Mouse (Mus musculus): ENCODE data around the gene Hapln4. TPM values are rescaled to one million over a fixed set of nuclear protein-coding genes. Genes with fewer than 3 reads are reported as not detected.

Hapln4 gene
- polyA plus RNA-seq (2015; fragmentation: Nextera tagmentation; extraction: Ambion mirVana), result 0.02 TPM in 1 of 2 replicates, not detected in the other

DNA sequence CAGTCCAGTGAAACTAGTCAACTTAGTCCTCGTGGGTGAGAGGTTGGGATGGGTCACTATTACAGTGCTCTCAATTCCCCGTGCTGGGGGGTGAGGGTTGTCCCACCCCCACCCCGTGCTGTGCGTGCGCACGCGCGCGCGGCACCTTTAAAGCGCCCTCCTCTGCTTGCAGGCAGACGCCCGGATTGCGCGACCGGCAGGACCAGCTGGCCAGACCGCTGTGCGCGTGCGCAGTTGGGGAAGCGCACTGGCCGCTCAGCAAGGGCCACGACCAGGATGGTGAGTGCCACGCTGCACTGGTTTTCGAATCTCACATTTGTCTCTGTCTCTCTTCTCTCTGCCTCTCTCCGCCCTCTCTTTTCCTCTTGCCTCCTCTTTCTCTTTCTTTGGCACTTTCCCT, at the start of gene Hapln4:
Gene Hapln4 (plus strand): TSS at position 173 of the 400 bp plus-strand sequence.
- Histone ChIP-seq H3K4me3 (ENCODE audit: low read depth, low read length) (peak within 1 kb of the TSS; percentile 41), H3K9me3 (ENCODE audit: low read length) (no peaks in the 10 kb centered on the region), H3K4me1 (ENCODE audit: insufficient read depth) (peaks cover 20% of the 10 kb centered on the region), H3K27me3 (ENCODE audit: insufficient read depth, low read length) (peaks cover 66% of the 10 kb centered on the region), H3K27ac (ENCODE audit: low read depth) (no peak within 1 kb of the TSS), H3K36me3 (replicated peaks; ENCODE audit: insufficient read depth, low read length) (no peaks in the 10 kb centered on the region), H3K4me2 (ENCODE audit: low read depth, low read length) (peak within 1 kb of the TSS; percentile 68), H3K9ac (replicated peaks) (no peak within 1 kb of the TSS; the same call in 1 of the 2 replicates)
- peak; percentile 72 for DNase-seq
- ATAC-seq, result peak; percentile 53
- TF ChIP-seq EP300 (IDR thresholded peaks at IDR 0.05; ENCODE audit: low read depth) (no peak), CTCF (IDR thresholded peaks at IDR 0.05; ENCODE audit: low read depth) (no peak)
- 3% methylated on average over 26 of the region's 26 CpGs for WGBS (ENCODE audit: insufficient replicate concordance)

DNA sequence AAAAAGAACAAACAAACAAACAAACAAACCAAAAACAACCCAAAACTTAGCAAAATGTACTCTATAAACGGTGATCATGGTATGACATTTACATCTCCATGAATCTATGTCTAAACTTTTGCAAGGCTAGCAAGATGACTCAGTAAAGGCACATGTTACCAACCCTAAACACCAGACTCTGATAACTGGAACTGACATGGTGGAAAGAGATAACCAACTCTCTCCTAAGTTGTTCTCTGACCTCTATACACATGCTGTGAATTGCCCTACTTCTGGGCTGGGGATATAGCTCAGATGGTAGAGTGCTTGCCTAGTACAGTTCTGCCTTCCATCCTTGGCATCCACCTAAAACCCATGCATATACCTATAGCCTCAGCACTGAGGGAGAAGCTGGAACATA, 45.3 kb upstream of the Hapln4 start:
- DNase-seq (no peak), ATAC-seq (no peak)
- H3K9me3 ChIP-seq (ENCODE audit: low read length), result no peaks in the 10 kb centered on the region
- peaks cover 37% of the 10 kb centered on the region for H3K4me1 ChIP-seq (ENCODE audit: insufficient read depth)
- peak overlapping the region; percentile 34 for H3K4me2 ChIP-seq (ENCODE audit: low read depth, low read length)
- no peak overlapping the region for H3K4me3 ChIP-seq (ENCODE audit: low read depth, low read length)
- peaks cover 8% of the 10 kb centered on the region for H3K36me3 ChIP-seq (replicated peaks; ENCODE audit: insufficient read depth, low read length)
- H3K27ac ChIP-seq (ENCODE audit: low read depth), result peak overlapping the region; percentile 44; the same call in 1 of the 2 replicates
- TF ChIP-seq CTCF (IDR thresholded peaks at IDR 0.05; ENCODE audit: low read depth) (no peak), EP300 (IDR thresholded peaks at IDR 0.05; ENCODE audit: low read depth) (peak; percentile 54; the same call in 1 of the 2 replicates)
- H3K27me3 ChIP-seq (ENCODE audit: insufficient read depth, low read length), result no peaks in the 10 kb centered on the region
- H3K9ac ChIP-seq (replicated peaks), result no peak overlapping the region
- WGBS (ENCODE audit: insufficient replicate concordance), result 58% methylated on average over 1 of the region's 1 CpGs

DNA sequence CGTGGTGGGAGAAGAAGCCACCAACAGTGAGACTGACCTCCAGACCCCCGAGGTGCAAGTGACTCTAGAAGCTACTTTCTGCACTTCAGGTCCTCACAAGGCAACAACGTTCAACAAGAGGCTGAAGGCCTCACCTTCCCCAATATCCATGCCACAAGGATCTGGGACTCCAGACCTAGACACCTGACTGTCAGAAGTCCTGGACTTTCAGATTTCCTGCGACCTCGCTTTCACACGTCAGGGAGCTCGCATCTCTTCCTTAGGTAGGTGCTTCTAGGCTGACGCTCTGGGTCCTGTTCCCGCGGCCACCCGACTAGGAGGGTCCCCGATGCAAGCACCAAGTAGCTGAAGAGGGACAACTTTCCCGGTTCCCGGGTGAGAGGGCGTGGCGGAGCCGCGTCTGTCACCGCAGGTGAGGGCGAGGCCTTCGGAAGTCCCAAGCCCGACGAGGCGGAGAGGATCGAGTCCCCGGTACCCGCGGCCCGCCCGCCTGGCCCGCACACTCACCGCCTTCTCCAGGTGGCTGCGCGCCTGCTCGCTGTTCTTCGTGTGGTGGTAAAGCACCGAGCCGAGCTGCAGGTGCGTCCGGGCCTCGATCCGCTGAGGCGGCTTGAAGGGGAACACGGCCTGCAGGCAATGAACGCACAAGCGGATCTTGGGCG, 41.2 kb upstream of the Hapln4 start:
- peak; percentile 48 for ATAC-seq
- Histone ChIP-seq H3K27me3 (ENCODE audit: insufficient read depth, low read length) (no peaks in the 10 kb centered on the region), H3K4me1 (ENCODE audit: insufficient read depth) (peaks cover 48% of the 10 kb centered on the region), H3K4me2 (ENCODE audit: low read depth, low read length) (peak overlapping the region; percentile 96), H3K9ac (replicated peaks) (peak overlapping the region; percentile 99), H3K27ac (ENCODE audit: low read depth) (peak overlapping the region; percentile 77), H3K4me3 (ENCODE audit: low read depth, low read length) (peak overlapping the region; percentile 98), H3K36me3 (replicated peaks; ENCODE audit: insufficient read depth, low read length) (peaks cover 3% of the 10 kb centered on the region; the same call in 1 of the 2 replicates), H3K9me3 (ENCODE audit: low read length) (no peaks in the 10 kb centered on the region)
- peak; percentile 63 for DNase-seq
- TF ChIP-seq CTCF (IDR thresholded peaks at IDR 0.05; ENCODE audit: low read depth), result no peak
- no peak for TF ChIP-seq EP300 (IDR thresholded peaks at IDR 0.05; ENCODE audit: low read depth)
- under 1% methylated on average over 45 of the region's 47 CpGs for WGBS (ENCODE audit: insufficient replicate concordance)

DNA sequence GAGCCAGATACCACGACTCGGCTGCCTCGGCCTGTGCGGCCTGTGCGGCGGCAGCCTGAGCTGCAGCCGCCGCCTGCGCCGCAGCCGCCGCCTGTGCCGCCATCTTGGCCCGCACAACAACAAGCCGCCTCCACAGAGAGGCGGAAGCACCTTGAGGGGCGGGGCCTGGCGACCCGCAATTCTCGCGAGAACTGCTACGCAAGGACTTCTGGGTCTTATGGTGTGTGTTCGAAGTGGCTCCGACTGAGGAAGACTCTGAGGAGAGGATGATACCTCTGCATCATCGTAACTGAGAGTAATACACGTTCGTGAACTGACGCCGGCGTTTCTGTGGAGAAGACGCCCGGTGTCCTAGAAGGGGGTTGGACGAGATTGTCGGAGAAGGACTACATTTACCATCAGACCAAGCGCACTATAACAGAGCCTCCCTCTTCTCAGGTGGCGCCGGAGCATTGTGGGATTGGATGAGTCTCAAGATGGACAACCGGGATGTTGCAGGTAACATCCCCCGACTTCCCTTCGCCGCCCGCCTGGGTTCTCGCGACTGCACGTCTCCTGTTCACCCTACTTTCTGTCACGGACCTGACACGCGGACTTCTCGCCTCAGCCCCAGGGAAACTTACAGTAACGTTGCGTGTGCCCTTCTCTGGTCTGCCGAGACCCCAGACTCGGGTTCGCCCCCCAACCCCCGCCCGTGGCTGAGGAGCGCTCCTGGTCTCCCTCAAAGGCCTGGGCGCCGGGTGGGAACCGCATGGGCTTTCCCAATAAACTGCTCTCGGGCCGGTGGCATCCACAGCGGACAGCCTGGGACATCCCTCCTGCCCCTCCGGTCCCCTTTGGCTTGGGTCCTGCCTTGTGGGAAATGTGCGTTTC, 40.4 kb upstream of the Hapln4 start, which contains the start of the genes Mau2 and Sugp1:
Gene Mau2 (minus strand): TSS at position 152 of the 873 bp plus-strand sequence.
Gene Sugp1 (plus strand): TSS at position 231 of the 873 bp plus-strand sequence.
- Histone ChIP-seq H3K4me1 (ENCODE audit: insufficient read depth) (peaks cover 42% of the 10 kb centered on the region), H3K36me3 (replicated peaks; ENCODE audit: insufficient read depth, low read length) (peaks cover 3% of the 10 kb centered on the region; the same call in 1 of the 2 replicates), H3K9me3 (ENCODE audit: low read length) (no peaks in the 10 kb centered on the region), H3K9ac (replicated peaks) (peak within 1 kb of the TSS; percentile 99), H3K27me3 (ENCODE audit: insufficient read depth, low read length) (no peaks in the 10 kb centered on the region), H3K4me2 (ENCODE audit: low read depth, low read length) (peak within 1 kb of the TSS; percentile 96), H3K4me3 (ENCODE audit: low read depth, low read length) (peak within 1 kb of the TSS; percentile 98), H3K27ac (ENCODE audit: low read depth) (peak within 1 kb of the TSS; percentile 77)
- under 1% methylated on average over 59 of the region's 65 CpGs for WGBS (ENCODE audit: insufficient replicate concordance)
- peak; percentile 97 for DNase-seq
- TF ChIP-seq CTCF (IDR thresholded peaks at IDR 0.05; ENCODE audit: low read depth) (no peak), EP300 (IDR thresholded peaks at IDR 0.05; ENCODE audit: low read depth) (peak; percentile 74)
- ATAC-seq, result peak; percentile 97

DNA sequence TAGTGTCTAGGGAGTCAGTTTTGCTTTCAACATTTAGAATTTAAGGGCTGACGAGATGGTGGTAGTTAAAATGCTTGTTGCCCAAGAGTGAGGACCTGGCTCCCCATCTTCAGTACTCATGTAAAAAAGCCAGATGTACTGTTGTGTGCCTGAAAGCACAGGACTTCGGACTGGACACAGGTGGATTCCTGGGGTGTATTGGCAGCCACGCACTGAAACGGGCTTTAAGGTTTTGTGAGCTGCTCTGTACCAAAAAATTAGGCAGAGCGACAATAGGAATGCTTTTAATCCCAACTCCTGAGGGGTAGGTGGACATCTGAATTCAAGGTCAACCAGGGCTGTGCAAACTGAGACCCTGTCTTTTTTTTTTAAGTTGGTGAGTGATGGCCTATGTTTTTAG, 39.3 kb upstream of the Hapln4 start:
- H3K36me3 ChIP-seq (replicated peaks; ENCODE audit: insufficient read depth, low read length), result no peaks in the 10 kb centered on the region; the same call in 1 of the 2 replicates
- DNase-seq (no peak), ATAC-seq (no peak)
- no peaks in the 10 kb centered on the region for H3K27me3 ChIP-seq (ENCODE audit: insufficient read depth, low read length)
- 78% methylated on average over 5 of the region's 5 CpGs for whole genome bisulfite sequencing (ENCODE audit: insufficient replicate concordance)
- peaks cover 35% of the 10 kb centered on the region for H3K4me1 ChIP-seq (ENCODE audit: insufficient read depth)
- H3K9ac ChIP-seq (replicated peaks), result peak overlapping the region; percentile 99; the same call in 1 of the 2 replicates
- H3K27ac ChIP-seq (ENCODE audit: low read depth), result no peak overlapping the region
- H3K4me3 ChIP-seq (ENCODE audit: low read depth, low read length), result peak overlapping the region; percentile 98; the same call in 1 of the 2 replicates
- no peaks in the 10 kb centered on the region for H3K9me3 ChIP-seq (ENCODE audit: low read length)
- peak overlapping the region; percentile 96 for H3K4me2 ChIP-seq (ENCODE audit: low read depth, low read length)
- TF ChIP-seq EP300 (IDR thresholded peaks at IDR 0.05; ENCODE audit: low read depth) (no peak), CTCF (IDR thresholded peaks at IDR 0.05; ENCODE audit: low read depth) (no peak)

DNA sequence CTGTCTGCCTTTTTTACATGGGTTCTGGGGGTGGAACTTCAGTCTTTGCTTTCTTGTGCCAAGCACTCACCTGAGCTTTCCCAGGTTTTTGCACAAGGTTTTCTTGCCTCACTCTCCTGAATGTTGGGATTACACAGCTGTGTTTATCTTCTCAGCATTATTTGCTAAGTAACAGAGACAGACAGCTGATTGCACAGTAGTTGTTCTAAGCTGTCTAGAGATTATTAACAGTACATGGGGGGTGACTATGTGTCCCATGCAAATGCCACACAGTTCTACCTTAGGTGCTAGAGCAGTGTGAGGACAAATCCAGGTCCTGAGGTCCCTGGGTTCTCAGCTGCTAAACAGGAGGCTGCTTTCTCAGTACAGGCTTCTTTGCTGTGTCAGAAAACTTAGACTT, 33.6 kb upstream of the Hapln4 start:
- H3K9me3 ChIP-seq (ENCODE audit: low read length), result no peaks in the 10 kb centered on the region
- H3K27ac ChIP-seq (ENCODE audit: low read depth), result no peak overlapping the region
- DNase-seq, result no peak
- H3K4me1 ChIP-seq (ENCODE audit: insufficient read depth), result peaks cover 2% of the 10 kb centered on the region; the same call in 1 of the 2 replicates
- H3K36me3 ChIP-seq (replicated peaks; ENCODE audit: insufficient read depth, low read length), result peaks cover 21% of the 10 kb centered on the region
- TF ChIP-seq EP300 (IDR thresholded peaks at IDR 0.05; ENCODE audit: low read depth) (no peak), CTCF (IDR thresholded peaks at IDR 0.05; ENCODE audit: low read depth) (no peak)
- no peak overlapping the region for H3K4me3 ChIP-seq (ENCODE audit: low read depth, low read length)
- ATAC-seq, result peak; percentile 92
- H3K27me3 ChIP-seq (ENCODE audit: insufficient read depth, low read length), result no peaks in the 10 kb centered on the region
- no peak overlapping the region for H3K4me2 ChIP-seq (ENCODE audit: low read depth, low read length)
- no peak overlapping the region for H3K9ac ChIP-seq (replicated peaks)

Measured in liver, postnatal 0 days (tissue).